Mouse (Mus musculus) kidney, adult 18-20 months (tissue): ENCODE data around the gene Hoxb6.
A peak's percentile ranks its signal among the peaks of the same experiment; 100 is the strongest.

Experiments
- DNase-seq: peaks from one replicate; pipeline ENCODE4 v3.0.0; 2021

Hoxb6 gene

DNA sequence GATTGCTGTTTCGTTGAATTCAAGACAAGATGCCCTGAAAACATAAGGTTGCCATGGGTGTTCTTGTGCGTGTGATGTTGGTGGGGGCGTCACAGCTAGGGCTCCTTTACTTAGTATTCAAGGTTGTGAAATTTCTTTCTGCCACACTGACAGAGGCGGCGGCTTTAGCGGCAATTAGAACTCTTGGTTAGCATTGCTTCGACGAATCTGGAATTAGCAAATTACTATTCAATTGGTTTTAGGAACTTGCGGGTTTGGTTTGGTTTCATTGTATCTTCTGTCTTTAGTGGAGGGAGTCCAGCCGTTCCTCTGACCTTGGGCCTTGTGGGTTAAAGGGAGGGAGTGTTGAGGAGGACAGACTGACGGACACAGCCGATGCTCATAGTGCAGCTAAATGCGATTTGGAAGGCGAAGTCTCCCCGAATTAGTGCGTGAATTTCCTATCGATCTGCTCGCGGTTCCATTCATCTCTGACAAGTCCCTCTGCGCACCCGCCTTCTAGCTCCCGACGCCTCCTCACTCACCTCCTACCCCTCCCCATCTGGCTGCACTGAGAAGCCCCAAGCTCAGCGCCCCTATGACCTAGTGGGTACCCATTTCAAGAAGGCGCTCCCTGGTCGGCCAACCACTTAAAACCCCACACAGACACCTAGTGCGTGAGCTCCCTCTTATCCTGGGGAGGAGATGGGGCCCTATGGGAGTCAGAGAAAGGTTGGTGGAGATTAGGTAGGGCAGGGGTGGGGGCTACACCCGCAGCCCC lies 25.5 kb downstream of the Hoxb6 start, which contains the start of gene Hoxb4:
Gene Hoxb4, plus strand, starts transcription at position 660 of the 760 bp plus-strand sequence.
- peak; percentile 62 for DNase-seq

DNA sequence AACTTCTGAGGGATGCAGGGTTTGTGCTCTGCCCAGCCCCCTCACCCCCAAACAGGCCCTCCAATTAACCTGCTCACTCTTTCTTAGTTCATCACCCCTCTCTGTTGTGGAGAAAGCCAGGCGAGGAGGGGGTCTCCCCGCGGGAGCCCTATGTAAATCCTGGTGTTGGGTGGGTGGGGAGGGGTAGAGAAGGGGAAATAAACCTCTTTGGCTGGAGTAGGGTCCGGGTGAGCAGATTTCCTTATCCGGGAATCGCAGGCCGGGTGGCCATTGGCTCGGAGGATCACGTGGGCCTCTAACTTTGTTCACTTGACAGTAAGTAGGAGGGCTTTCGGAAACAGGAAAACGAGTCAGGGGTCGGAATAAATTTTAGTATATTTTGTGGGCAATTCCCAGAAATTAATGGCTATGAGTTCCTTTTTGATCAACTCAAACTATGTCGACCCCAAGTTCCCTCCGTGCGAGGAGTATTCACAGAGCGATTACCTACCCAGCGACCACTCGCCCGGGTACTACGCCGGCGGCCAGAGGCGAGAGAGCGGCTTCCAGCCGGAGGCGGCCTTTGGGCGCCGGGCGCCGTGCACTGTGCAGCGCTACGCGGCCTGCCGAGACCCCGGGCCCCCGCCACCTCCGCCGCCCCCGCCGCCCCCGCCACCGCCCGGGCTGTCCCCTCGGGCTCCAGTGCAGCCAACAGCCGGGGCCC lies 26.2 kb downstream of the Hoxb6 start:
- peak; percentile 86 for DNase-seq

DNA sequence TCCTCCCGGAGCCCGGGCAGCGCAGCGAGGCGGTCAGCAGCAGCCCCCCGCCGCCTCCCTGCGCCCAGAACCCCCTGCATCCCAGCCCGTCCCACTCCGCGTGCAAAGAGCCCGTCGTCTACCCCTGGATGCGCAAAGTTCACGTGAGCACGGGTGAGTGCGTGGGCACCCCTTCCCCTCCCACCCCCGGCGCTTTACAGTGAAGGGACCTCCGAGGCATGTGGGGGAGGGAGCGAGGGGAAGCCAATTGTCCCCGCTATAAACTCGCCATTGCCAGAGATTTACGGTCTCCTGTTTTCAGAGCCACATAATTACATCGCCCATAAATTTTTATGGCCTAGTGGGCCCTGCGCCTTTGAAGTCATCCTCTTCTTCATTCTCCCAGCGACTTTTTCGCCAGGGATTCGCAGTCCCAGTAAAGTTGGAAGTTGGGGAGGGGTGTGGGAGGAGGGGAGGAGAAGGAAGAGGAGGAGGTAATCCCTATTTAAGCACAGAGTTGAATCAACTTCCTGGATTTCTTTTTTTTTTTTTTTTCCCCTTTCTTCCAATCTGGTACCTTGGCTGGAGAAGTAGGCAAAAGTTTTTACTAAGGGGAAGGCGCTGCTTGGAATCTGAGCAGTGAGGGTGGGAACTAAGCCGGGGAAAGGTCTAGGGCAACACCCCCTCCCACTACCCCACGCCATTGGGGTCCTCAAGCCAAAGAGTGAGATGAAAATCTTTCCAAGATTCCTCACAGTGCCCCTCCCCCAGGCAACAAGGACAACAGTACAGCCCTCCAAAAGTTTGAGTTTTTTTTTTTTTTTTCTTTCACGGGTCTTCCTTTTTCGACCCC lies 27.0 kb downstream of the Hoxb6 start:
- DNase-seq, result peak; percentile 66

DNA sequence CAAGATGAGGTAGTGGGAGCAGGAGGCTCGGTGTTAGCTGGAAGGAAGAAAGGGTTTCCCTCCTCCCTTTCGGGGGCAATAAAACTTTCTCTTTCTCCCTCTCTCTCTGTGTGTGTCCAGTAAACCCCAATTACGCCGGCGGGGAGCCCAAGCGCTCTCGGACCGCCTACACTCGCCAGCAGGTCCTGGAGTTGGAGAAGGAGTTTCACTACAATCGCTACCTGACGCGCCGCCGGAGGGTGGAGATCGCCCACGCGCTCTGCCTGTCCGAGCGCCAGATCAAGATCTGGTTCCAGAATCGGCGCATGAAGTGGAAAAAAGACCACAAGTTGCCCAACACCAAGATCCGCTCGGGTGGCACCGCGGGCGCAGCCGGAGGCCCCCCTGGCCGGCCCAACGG lies 27.6 kb downstream of the Hoxb6 start:
- peak; percentile 75 for DNase-seq

DNA sequence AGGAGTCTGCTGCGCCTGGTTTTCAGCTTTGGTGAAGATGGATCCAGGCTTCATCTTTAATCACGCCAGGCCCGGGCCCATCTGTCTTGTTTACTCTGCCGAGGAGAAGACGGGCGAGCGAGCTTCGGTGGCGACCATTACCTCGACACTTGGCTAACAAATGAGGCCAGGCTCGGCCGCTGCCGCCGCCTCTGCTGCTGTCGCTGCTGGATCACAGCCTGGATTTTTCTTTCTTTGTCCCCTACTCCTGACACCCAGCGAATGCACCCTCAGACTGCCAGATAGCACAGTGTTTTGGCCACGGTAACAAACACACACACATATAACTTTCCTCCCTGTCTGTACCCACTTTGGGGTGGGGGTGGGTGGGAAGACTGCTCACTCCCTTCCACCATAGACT lies 28.4 kb downstream of the Hoxb6 start:
- DNase-seq, result peak; percentile 55

DNA sequence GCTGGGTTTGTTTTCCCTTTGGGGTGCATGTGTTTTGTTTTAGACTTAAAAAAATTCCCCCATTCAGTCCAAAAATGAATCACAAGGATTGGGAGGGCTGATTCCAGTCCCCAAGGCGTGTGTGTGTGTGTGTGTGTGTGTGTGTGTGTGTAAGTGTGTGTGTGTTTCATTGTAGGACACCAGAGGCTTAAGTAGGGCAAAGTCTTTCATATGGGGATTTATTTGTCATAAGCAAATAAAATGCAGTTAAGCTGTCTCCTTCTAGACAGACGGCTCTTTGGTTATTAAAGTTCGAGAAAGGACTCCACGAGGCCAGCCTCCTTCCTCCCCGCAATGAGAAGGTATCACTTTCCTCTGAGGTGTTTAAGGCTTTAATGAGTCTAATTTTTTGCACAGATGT lies 29.6 kb downstream of the Hoxb6 start:
- DNase-seq, result no peak

DNA sequence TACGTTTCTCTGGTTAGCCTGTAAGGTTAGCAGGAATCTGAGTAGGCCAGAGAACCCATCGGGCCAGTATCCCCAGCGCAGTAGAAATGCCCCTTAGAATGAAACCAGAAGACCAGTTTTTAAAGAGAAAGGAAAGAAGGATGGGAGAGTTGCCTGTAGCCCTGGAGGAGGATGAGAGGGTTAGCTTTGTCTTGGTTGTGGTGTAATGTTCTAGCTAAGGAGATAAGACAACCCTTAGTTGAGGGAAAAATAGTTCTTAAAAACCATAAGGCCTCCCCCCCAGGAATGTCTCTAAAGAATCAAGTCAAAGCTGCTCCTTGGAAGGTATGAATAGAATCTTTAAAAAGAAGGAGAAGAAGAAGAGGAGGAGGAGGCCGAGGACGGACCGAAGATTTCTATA lies 30.5 kb downstream of the Hoxb6 start:
- DNase-seq, result no peak

DNA sequence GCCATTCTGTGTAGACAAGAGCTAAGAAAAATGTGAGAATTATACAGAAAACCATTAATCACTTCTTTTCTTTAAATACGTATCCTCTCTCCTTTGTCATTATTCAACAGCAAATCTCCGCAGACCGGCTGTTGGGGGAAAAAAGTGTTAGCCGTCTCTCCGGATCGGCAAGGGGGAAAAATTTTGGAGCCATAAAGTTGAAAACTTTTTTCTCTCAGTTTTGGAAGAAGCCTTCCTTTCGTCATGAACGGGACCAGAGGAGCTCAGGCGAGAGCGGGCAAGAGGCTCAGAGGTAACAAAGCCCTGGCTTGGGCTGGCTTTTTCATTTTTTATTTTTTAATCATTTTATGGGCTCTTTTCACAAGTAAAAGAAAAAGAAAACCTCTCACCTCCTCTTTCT lies 30.9 kb downstream of the Hoxb6 start, which contains the start of gene Hoxb3:
Gene Hoxb3, plus strand, starts transcription at position 173 of the 400 bp plus-strand sequence.
- DNase-seq, result no peak

DNA sequence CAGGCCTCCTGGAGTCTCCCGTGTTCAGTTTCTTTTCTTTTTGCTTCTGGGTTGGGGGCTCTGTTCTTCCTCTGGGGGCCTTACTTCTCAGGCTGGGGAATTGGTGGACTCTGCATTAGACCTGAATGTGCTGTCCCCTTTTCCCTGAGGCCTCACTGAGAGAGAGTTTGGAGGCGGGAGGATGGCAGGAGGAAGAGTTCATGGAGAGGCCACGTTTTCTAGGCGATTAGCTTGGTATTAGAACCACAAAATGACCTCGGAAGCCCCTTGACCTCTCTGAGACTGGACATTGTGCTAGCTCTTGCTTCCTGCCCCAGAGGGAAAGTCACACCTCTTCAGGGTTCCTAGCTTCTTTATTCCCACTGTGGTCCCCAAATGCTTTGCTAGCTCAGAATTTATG lies 31.8 kb downstream of the Hoxb6 start:
- DNase-seq, result no peak

DNA sequence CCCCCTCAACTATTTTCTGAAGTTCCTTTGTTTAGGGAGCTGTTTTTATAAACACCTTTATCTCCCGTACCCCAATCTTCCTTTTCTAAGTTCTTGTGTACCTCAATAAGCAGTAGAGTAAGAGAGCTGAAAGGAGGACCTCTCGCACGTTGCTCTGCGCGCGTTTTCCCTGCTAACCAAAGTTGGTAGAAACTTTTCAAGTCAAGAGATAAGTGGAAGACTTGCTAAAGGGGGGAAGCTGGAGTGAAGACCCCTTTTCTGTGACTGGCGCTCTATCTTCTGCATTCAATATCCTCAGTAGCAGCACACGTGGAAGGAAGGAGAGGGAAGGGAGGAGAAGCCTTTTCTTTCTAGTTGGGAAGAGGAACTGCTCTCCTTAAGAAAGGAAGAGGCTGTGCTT lies 32.7 kb downstream of the Hoxb6 start:
- DNase-seq, result no peak

DNA sequence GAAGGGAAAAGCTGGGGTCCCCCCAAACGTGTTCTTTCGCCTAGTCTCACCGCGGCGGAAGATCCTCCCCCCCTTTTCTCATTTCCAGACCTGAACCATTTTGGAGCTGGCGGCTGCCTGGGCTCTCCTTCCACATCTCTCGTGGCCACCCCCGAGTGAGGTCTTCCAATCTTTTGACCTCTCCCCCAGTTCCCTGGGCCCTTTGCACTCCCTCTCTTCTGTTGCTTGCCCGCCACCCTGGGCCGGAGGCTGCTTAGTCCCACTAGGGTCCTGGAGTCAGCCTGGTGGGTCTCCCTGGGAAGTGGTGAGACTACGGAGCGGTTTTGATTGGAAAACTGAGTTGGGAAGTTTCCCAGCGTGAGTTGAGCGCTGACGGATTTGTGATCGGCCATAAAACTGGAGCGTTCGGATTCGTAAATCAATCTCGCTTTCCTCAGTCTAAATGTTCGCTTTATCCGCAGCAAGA lies 33.5 kb downstream of the Hoxb6 start:
- no peak for DNase-seq

DNA sequence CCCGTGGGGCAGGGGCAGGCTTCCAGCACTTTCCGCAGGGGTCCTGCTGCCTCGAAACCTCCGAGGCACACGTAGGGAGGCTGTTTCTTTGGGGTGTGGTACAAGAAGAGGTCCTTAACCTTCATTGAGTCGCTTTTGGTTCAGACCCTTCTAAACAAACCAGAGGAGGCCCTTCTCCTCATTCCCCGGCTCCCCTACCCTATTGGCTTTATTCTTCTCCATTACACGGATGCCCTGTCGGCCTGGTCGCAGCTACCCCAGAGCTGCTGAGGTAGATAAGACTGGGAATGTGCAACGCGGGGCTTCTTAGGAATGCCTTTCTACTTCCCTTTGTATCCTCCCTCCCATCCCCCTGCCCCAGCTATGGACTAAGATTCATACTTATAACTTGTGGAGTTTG lies 34.4 kb downstream of the Hoxb6 start:
- DNase-seq, result no peak

DNA sequence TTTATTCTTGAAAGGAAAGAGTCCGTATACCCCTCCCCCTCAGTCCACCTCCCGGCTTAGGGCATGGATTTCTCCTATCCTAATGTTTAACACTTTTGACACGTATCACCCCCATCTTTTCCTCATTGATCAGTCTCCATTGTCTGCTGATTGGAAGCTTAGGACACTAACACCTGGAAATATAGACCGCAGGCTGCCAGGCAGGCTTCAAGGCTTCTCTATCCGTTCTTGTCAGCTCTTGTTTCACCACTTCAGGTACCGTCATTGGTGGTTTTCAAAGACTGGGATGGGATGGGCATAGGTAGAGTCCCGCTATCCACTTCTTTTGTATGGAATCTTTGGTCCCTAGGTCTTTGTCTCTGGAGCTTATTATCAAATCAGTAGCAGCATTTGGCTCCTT lies 34.8 kb downstream of the Hoxb6 start:
- DNase-seq, result no peak

DNA sequence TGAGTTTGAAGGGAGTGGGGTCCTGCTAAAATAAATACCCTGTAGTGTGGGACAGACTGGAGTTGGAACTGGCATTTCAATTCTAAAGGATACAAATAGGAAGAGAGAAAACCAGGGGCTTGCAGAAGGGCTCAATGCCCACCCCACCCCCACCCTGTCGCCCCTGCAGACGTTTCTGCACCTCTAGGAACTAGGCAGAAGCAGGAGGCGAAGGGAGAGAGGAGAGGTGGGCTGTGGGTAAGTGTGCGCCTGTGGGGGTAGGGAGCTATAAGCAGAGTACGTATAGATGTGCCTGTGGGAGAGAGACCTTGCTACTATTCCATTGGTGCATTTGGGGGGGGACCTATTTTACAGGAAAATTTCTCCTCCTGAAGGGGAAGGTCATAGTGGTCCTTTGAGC lies 35.5 kb downstream of the Hoxb6 start:
- DNase-seq, result no peak

DNA sequence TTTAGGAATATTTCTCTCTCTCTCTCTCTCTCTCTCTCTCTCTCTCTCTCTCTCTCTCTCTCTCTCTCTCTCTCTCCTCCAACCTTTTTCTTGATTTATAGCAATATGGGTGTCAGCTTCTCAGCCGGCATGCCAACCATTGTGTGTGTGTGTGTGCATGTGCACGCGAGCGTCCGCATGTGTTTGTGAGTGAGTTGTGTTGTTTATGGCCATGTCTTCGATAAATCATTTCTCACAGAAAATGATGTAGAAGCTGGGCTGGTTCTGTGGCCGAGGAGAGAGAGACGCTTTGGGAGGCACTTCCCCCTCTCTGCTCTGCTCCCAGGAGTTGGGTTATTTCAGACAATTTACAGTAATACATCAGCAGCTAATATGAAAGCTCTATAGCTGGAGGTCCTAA lies 36.3 kb downstream of the Hoxb6 start:
- DNase-seq, result no peak

DNA sequence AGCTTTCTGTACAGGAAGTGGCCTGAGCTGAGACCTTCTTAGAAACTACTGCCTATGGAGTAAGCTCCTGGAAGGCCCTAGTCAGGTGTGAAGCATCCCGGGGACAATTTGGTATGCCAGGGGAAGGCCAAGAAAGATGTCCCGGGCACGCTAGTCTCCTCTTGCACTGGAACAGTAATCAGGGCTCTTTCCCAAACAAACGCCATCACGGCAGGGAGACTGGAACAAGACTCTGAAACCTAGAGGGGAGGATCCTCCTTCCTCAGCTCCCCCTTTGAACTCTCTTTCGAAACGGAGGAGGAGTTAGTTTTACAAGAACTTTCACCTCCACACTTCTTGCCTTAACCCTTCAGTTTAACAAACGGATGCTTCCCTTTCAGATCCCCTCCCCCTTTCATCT lies 39.8 kb downstream of the Hoxb6 start:
- DNase-seq, result no peak

DNA sequence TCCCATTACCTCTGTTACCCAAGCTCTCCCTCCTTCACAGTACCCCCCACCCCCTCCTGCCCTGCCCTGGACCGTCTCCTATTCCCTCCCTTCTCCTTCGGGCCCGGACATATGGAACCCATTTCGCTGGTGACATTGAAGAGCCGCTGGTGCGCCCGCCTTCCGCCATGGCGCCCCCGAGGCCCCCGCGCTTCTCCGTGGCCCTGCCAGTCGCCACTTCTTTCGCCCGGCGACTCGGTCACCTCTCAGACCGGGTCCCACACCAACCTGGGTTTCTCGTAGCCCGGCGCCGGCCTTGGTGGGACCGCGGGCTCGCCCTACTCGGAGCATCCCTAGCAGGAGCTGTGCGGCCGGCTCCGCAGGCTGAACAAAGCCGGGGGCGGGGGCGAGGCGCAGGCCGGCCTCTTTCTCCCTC lies 40.3 kb downstream of the Hoxb6 start:
- no peak for DNase-seq

DNA sequence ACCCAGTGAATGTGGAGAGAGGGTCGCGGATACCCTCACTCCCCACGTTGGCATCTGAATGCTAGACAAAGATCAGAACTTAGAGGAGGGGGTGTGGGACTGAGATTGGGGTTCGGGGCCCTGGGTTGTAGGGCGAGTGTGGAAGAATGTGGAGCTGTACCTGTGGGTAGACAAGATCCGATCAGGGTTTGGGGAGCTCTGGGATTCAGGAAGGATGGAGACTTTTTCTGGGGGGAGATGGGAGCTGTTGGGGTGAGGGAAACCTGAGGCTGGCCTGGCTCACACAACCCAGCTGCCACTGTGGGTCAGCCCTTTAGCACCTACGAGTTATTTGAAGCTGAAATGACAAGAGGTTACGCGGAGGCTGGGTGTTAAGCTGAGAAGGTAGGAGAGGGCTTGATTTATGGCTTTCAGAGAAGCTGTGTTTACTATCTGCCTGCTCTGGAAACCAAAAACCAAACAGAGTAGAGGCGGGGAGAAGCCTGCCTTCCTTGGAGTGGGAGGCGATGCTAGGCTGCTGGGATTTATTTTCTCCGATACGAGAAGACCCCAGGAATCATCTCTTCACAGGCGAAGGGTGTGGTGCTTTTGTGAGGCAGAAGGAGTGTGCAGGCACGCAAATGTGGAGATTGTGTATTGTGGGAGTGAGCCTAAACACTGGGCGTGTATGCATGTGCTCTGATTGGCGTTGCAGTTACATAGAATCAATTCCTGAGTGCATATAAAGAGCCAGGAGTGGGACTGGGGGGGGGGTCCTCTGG lies 41.1 kb downstream of the Hoxb6 start:
- no peak for DNase-seq

DNA sequence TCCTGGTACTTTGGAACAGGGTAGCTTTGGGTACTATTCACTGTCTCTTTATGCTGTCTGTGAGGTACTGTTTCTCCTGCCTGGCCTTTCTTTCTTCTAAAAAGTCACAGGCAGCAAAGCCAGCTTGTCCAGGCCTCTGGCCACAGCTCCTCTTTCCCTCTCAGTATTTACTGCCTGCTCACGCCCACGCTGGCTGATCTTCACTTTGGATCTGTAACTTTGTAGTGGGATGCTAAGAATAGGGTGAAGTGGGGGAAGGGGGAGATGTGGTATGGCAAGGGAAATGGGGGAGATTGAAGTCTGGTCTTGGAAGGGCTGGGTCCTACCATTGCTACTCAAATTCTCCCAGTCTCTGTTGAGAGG lies 41.7 kb downstream of the Hoxb6 start:
- DNase-seq, result no peak

DNA sequence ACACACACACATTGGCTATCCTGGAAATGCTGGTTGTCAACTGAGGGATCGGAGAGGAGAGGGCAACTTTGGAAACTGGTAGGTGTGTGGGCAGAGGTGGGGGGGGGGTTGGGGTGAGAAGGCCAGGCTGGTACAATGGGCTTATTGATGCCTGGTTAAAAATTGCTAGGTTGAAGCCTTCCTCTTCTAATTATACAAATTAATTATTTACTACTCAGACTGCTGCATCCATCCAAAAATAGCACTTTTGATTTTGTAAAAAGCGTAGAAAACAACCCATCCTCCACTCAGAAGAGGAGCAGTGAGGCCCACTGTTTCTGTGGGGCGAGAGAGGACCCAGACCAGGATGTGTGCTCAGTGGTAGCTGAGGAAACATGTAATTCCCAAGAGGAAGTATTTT lies 42.7 kb downstream of the Hoxb6 start:
- DNase-seq, result no peak

DNA sequence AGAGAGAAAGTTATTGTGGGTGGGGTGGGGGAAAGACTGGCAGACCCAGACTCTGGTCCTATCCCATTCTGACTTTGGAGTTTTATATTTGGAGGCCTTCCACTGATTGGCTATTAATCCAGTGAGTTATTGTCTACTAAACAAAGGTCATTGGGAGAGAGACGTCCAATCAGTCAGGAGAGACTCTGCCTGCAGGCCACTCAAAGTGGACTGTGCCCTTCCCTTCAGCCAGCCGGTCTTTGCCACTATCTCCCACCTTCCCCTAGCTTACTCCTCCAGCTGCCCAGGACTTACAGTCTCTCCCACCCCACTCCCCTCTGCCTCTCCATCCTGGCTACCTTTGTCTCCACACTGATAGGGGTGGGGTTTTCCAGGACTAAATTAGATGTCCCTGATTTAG lies 44.3 kb downstream of the Hoxb6 start:
- peak; percentile 40 for DNase-seq

DNA sequence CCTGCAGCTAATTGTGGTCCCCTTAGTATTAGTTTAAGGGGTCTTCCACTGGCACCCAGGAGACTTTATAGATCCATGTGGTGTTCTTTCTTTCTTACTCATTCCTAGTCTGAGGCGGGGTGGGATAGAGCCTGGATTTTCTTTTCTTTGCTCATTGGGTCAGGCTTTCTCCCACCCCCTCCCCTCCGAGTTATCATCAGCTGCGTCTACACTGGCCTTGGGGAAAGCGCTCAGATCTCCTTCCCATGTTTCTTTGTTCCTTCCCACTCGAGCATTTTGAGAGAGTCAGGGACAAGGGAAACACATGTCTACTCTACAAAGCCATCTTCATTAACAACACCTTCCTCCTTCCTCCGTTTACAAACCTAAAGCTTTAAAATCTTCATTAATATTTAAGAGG lies 44.8 kb downstream of the Hoxb6 start:
- DNase-seq, result no peak
